Mouse (Mus musculus) adrenal gland, adult 2 months (tissue): Measurements from ENCODE around the gene Rcor2. TPM values are rescaled to one million over a fixed set of nuclear protein-coding genes. Genes with fewer than 3 reads are reported as not detected.

Experiments
- DNase-seq: peaks from one replicate; pipeline ENCODE4 v3.0.0; 2021
- polyA plus RNA-seq: library from polyadenylated mRNA; depleted of rRNA; stranded (reverse); fragments of >200 nt; gene quantifications from 2 replicates; pipeline ENCODE4 v1.2.3, GENCODE M21; 2012; rRNA removed
- total RNA-seq, 2 experiments: library from RNA; stranded (reverse); gene quantifications; 2 replicates each; pipeline ENCODE4 v1.2.3; 2021

Rcor2 gene
- total and polyA plus RNA-seq, 3 experiments = 1.9 to 6.3 (median 4.7) TPM

DNA sequence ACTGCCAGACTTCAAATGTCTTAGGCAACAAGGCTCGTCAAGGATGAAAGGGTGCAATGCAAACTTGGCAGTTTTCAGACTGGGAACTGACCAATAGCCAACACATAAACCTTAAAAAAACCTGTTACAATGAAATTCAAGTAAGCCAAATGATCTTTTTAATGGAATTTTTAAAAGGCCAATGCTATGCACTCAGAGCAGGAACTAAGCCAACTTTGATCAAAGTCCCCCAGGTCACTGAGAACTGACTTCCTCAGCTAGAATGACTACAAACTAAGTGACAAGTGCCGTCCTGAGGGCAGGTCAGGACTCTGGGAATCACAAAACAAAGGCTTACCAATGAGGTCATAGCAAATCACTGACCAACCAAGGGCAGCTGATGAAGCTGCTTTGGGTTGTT lies 53.1 kb downstream of the Rcor2 start:
- peak; percentile 57 for DNase-seq

DNA sequence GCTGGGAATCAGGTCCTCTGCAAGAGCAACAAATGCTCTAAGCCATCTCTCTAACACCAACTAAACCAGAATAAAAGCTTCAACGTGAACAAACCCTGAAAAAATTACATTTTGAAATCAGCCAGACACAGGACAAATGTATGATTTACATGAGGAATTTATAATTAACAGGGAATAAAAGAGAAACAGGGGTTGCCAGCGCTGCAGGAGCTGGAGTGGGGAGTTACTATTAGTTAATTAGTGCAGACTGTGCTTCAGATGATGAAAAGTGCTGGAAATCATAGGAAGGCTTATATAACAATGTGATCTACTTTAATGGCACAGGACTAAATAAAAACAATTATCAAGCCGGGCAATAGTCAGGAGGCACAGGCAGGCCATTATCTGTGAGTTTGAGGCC lies 54.3 kb downstream of the Rcor2 start:
- DNase-seq = no peak

Other genes starting within 250 kb of the Rcor2 start
- gene Fermt3, start 247.9 kb upstream of the Rcor2 start, total RNA-seq = 1 to 10 TPM; 6.7 to 7.1 TPM
- gene Fermt3, start 247.9 kb upstream of the Rcor2 start, polyA plus RNA-seq = 10.4 and 10.8 TPM in 2 replicates
- 100 to 1,000 TPM; 175 to 323 TPM for gene Stip1, start 227.4 kb upstream of the Rcor2 start, total RNA-seq
- 22.8 and 43.0 TPM in 2 replicates for gene Stip1, start 227.4 kb upstream of the Rcor2 start, polyA plus RNA-seq
- gene Macrod1, start 210.5 kb upstream of the Rcor2 start, total RNA-seq = 10 to 100 TPM; 56.4 to 65.1 TPM
- gene Macrod1, start 210.5 kb upstream of the Rcor2 start, polyA plus RNA-seq = 134 and 138 TPM in 2 replicates
- 1 to 10 TPM; 2.1 to 9.2 TPM for gene Flrt1, start 161.6 kb upstream of the Rcor2 start, total RNA-seq
- 0.79 and 2.9 TPM in 2 replicates for gene Flrt1, start 161.6 kb upstream of the Rcor2 start, polyA plus RNA-seq
- gene Otub1, start 61.0 kb upstream of the Rcor2 start, total RNA-seq = 100 to 1,000 TPM; 130 to 138 TPM
- 139 and 141 TPM in 2 replicates for gene Otub1, start 61.0 kb upstream of the Rcor2 start, polyA plus RNA-seq
- 1,000 to 10,000 TPM; 1,087 to 1,191 TPM for gene Cox8a, start 49.7 kb upstream of the Rcor2 start, total RNA-seq
- 2,774 and 3,841 TPM in 2 replicates for gene Cox8a, start 49.7 kb upstream of the Rcor2 start, polyA plus RNA-seq
- 10 to 100 TPM; 18.5 to 19.9 TPM for gene Naa40, start 26.1 kb upstream of the Rcor2 start, total RNA-seq
- gene Naa40, start 26.1 kb upstream of the Rcor2 start, polyA plus RNA-seq = 18.0 and 19.9 TPM in 2 replicates
- 10 to 100 TPM; 70.2 to 71.5 TPM for gene Mark2, start 74.5 kb downstream of the Rcor2 start, total RNA-seq
- 104 and 124 TPM in 2 replicates for gene Mark2, start 74.5 kb downstream of the Rcor2 start, polyA plus RNA-seq
- gene Spindoc, start 115.7 kb downstream of the Rcor2 start, total RNA-seq = 10 to 100 TPM; 17.5 to 25.5 TPM
- 18.3 and 18.8 TPM in 2 replicates for gene Spindoc, start 115.7 kb downstream of the Rcor2 start, polyA plus RNA-seq
- 10 to 100 TPM; 18.4 to 26.0 TPM for gene 2700081O15Rik, start 150.3 kb downstream of the Rcor2 start, total RNA-seq
- 46.5 and 52.4 TPM in 2 replicates for gene 2700081O15Rik, start 150.3 kb downstream of the Rcor2 start, polyA plus RNA-seq
- gene Rtn3, start 216.0 kb downstream of the Rcor2 start, total RNA-seq = 100 to 1,000 TPM; 133 to 151 TPM
- 115 and 137 TPM in 2 replicates for gene Rtn3, start 216.0 kb downstream of the Rcor2 start, polyA plus RNA-seq
- gene Atl3, start 226.7 kb downstream of the Rcor2 start, total RNA-seq = 100 to 1,000 TPM in 1 of 2 experiments, 10 to 100 TPM in 1; 94.1 to 107 TPM
- 10.9 and 14.4 TPM in 2 replicates for gene Atl3, start 226.7 kb downstream of the Rcor2 start, polyA plus RNA-seq